Comparison of ENCODE assay signal across 28 mouse cellular contexts in genomic region chr5:64478143-64478542, GRCm38 (mm10).
DNase-seq lines count a peak whose midpoint lies in the region; ATAC-seq and TF ChIP-seq lines count a peak whose summit lies in the region.
"Had no signal": no experiment of that assay in that cellular context is flagged by ENCODE, and none has a peak within 500 bp of the region (broad histone marks: within the 10 kb centered on the region; RNA-seq: fewer than 3 reads in every experiment).

No protein-coding gene starts in this region.

- WGBS in forebrain, embryonic 10.5 days: 89% methylated on average over 13 of the region's 13 CpGs
- 86% methylated on average over 13 of the region's 13 CpGs for WGBS in forebrain, embryonic 12.5 days
- 46% methylated on average over 13 of the region's 13 CpGs for WGBS in kidney, embryonic 16.5 days

- H3K4me2 ChIP-seq in forebrain, embryonic 12.5 days: no peak overlapping the region
- peak overlapping the region; percentile 30 for H3K4me2 ChIP-seq in kidney, embryonic 16.5 days (replicated peaks; ENCODE audit: low read depth, low read length)
- H3K4me2 ChIP-seq: embryonic facial prominence, embryonic 12.5 days; limb, embryonic 15.5 days; neural tube, embryonic 15.5 days had no signal

- H3K9me3 ChIP-seq in forebrain, embryonic 10.5 days: peaks cover 7% of the 10 kb centered on the region; the same call in 1 of the 2 replicates
- H3K9me3 ChIP-seq in forebrain, embryonic 12.5 days: no peaks in the 10 kb centered on the region
- H3K9me3 ChIP-seq in kidney, embryonic 16.5 days (ENCODE audit: low read length): no peaks in the 10 kb centered on the region
- H3K9me3 ChIP-seq: embryonic facial prominence, embryonic 12.5 days; limb, embryonic 10.5 days; limb, embryonic 15.5 days; neural tube, embryonic 15.5 days had no signal

- peaks cover 43% of the 10 kb centered on the region for H3K4me1 ChIP-seq in forebrain, embryonic 10.5 days
- peaks cover 19% of the 10 kb centered on the region for H3K4me1 ChIP-seq in forebrain, embryonic 12.5 days
- peaks cover 10% of the 10 kb centered on the region for H3K4me1 ChIP-seq in kidney, embryonic 16.5 days (ENCODE audit: insufficient read depth, low read length)
- peaks cover 7% of the 10 kb centered on the region for H3K4me1 ChIP-seq in testis, adult 2 months (ENCODE audit: control insufficient read depth, insufficient read depth, low read length)
- H3K4me1 ChIP-seq: embryonic facial prominence, embryonic 12.5 days; limb, embryonic 10.5 days; neural tube, embryonic 15.5 days had no signal

- DNase-seq in forebrain, embryonic 10.5 days (ENCODE audit: extremely low spot score, low spot score): no peak
- DNase-seq in kidney, postnatal 14 days: no peak
- DNase-seq in testis, postnatal 14 days (ENCODE audit: low spot score): no peak
- no peak for DNase-seq in thymus, postnatal 4 days
- DNase-seq in embryo, embryonic 10 days (ENCODE audit: low spot score): no peak
- DNase-seq: adrenal gland, postnatal 10 days; cerebellum, adult 8-10 months; cerebellum, postnatal 25 days; embryo, embryonic 11 days; gastrocnemius, postnatal 10 days; heart, postnatal 14 days; lung, adult 2 months; lung, postnatal 10 days; midbrain, embryonic 14.5 days; retina, postnatal 1 day; right cerebral cortex, postnatal 14 days; thymus, postnatal 25 days had no signal

- H3K27me3 ChIP-seq in forebrain, embryonic 10.5 days (ENCODE audit: poor library complexity, severe bottlenecking): no peaks in the 10 kb centered on the region
- H3K27me3 ChIP-seq in forebrain, embryonic 12.5 days: no peaks in the 10 kb centered on the region
- H3K27me3 ChIP-seq in kidney, embryonic 16.5 days (ENCODE audit: insufficient read depth, low read length): no peaks in the 10 kb centered on the region
- no peaks in the 10 kb centered on the region for H3K27me3 ChIP-seq in testis, adult 2 months (ENCODE audit: control insufficient read depth, insufficient read depth, low read length)
- H3K27me3 ChIP-seq: embryonic facial prominence, embryonic 12.5 days; limb, embryonic 15.5 days; neural tube, embryonic 15.5 days had no signal

- no peak overlapping the region for H3K4me3 ChIP-seq in forebrain, embryonic 10.5 days
- H3K4me3 ChIP-seq in forebrain, embryonic 12.5 days (replicated peaks): no peak overlapping the region
- no peak overlapping the region for H3K4me3 ChIP-seq in kidney, embryonic 16.5 days (ENCODE audit: low read length)
- peak overlapping the region; percentile 28; the same call in 1 of the 2 replicates for H3K4me3 ChIP-seq in testis, adult 2 months (ENCODE audit: control insufficient read depth, low read depth, low read length)
- H3K4me3 ChIP-seq: embryonic facial prominence, embryonic 12.5 days; limb, embryonic 10.5 days; limb, embryonic 15.5 days; neural tube, embryonic 15.5 days had no signal

- ATAC-seq in forebrain, embryonic 12.5 days (ENCODE audit: low FRiP score): no peak
- ATAC-seq in kidney, embryonic 16.5 days (ENCODE audit: low FRiP score, low TSS enrichment): peak; percentile 36; the same call in 1 of the 2 replicates
- ATAC-seq: hindbrain, postnatal 0 days; intestine, embryonic 16.5 days had no signal

- TF ChIP-seq CTCF in testis, adult 2 months (IDR thresholded peaks at IDR 0.05; ENCODE audit: control insufficient read depth, insufficient read depth, insufficient replicate concordance, low read depth, low read length): no peak

- H3K27ac ChIP-seq in forebrain, embryonic 10.5 days: peak overlapping the region; percentile 72
- H3K27ac ChIP-seq in forebrain, embryonic 12.5 days: no peak overlapping the region
- H3K27ac ChIP-seq in kidney, embryonic 16.5 days (ENCODE audit: low read length): no peak overlapping the region
- H3K27ac ChIP-seq in testis, adult 2 months (ENCODE audit: control insufficient read depth, insufficient read depth, low read depth, low read length): no peak overlapping the region
- H3K27ac ChIP-seq: embryonic facial prominence, embryonic 12.5 days; hindbrain, postnatal 0 days; limb, embryonic 10.5 days; limb, embryonic 15.5 days; liver, embryonic 14.5 days; macrophage; neural tube, embryonic 15.5 days had no signal

- H3K9ac ChIP-seq in forebrain, embryonic 12.5 days: no peak overlapping the region
- no peak overlapping the region for H3K9ac ChIP-seq in kidney, embryonic 16.5 days (replicated peaks; ENCODE audit: low read length)
- H3K9ac ChIP-seq: embryonic facial prominence, embryonic 12.5 days; limb, embryonic 15.5 days; liver, embryonic 14.5 days; neural tube, embryonic 15.5 days had no signal

- TF ChIP-seq POLR2A in testis, adult 2 months (IDR thresholded peaks at IDR 0.05; ENCODE audit: control insufficient read depth, low read depth, low read length): no peak

- peaks cover 12% of the 10 kb centered on the region for H3K36me3 ChIP-seq in forebrain, embryonic 10.5 days (replicated peaks)
- no peaks in the 10 kb centered on the region for H3K36me3 ChIP-seq in forebrain, embryonic 12.5 days (replicated peaks)
- H3K36me3 ChIP-seq in kidney, embryonic 16.5 days (ENCODE audit: insufficient read depth, low read length): no peaks in the 10 kb centered on the region
- H3K36me3 ChIP-seq in testis, adult 2 months (ENCODE audit: control insufficient read depth, insufficient read depth, low read length): no peaks in the 10 kb centered on the region
- H3K36me3 ChIP-seq: embryonic facial prominence, embryonic 12.5 days; limb, embryonic 10.5 days; limb, embryonic 15.5 days; neural tube, embryonic 15.5 days had no signal
